Mouse (Mus musculus): Measurements from ENCODE around the gene Rbm4b. TPM values are rescaled to one million over a fixed set of nuclear protein-coding genes. Genes with fewer than 3 reads are reported as not detected.

The Rbm4b gene
- total and polyA plus RNA-seq, 3 experiments, result 7.0 to 11.1 TPM; not detected in 1

DNA sequence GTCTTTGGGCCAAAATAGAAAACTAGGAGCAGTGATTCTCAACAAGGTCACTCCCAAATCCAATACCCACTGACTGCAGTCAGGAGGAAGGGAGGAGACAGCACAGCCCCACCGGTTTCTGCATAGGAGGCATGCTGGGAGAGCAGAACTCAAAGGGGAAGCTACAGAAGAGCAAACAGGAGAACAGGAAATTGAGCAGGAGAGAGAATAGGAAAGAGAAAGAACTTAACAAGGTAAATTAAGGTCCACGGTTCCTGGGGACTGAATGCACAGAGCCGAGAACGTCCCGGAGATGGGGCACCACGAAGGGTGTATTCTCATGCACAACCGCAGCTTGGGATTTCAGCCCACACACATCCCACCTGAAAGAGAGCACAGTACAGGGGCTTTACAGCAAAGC, 28.9 kb downstream of the Rbm4b start:
- no peak overlapping the region for H3K9ac ChIP-seq (ENCODE audit: control insufficient read depth, low read depth, low read length, poor library complexity, severe bottlenecking)

DNA sequence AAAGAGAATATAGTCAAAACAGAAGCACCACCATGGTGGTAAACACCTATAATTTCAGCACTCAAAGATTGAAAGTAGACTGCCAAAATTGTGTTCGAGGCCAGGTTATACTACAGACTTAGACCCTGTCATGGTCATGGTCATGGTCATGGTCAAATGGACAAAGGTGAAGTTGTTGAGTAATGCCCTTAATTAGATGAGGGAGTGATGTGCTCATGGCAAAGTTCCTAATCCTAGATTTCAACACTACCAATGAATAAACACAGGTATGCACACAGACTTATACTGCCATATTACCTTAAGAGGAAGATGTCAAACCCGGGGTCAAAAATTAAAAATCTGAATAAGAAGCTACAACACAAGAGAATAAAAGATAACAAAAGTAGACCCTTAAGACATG, 30.0 kb downstream of the Rbm4b start:
- Histone ChIP-seq H3K27me3 (ENCODE audit: control insufficient read depth in 1 of 2, insufficient read depth in 2 of 2, low read length in 2 of 2) (no peaks in the 10 kb centered on the region), H3K79me2 (ENCODE audit: control insufficient read depth, insufficient read depth, low read length, poor library complexity) (peaks cover 66% of the 10 kb centered on the region), H3K4me1 (ENCODE audit: control insufficient read depth in 1 of 2, insufficient read depth in 2 of 2, low read length in 2 of 2) (peaks cover 0 to 12% of the 10 kb centered on the region in 2 experiments; a peak in 2 of 4 replicates), H3K27ac (ENCODE audit: control insufficient read depth, low read depth, low read length) (no peak overlapping the region), H3K36me3 (ENCODE audit: control insufficient read depth in 1 of 2, insufficient read depth in 2 of 2, low read length in 2 of 2) (peaks cover 44 to 71% of the 10 kb centered on the region in 2 experiments), H3K9ac (ENCODE audit: control insufficient read depth, low read depth, low read length, poor library complexity, severe bottlenecking) (no peak overlapping the region), H3K4me3 (ENCODE audit: control insufficient read depth in 1 of 2, insufficient read depth in 1 of 2, low read depth in 2 of 2, low read length in 2 of 2) (no peak overlapping the region), H3K9me3 (replicated peaks; ENCODE audit: insufficient read depth, low read length) (no peaks in the 10 kb centered on the region)
- TF ChIP-seq E2F4 (IDR thresholded peaks at IDR 0.05; ENCODE audit: borderline replicate concordance, low read depth, low read length), result no peak
- no peak for TF ChIP-seq NRF1 (IDR thresholded peaks at IDR 0.05; ENCODE audit: insufficient read depth, low read depth, low read length, poor library complexity, severe bottlenecking)
- DNase-seq (ENCODE audit: low read depth, low spot score), result no peak

More for the DNA sequence above, 28.9 kb downstream of the Rbm4b start:
- no peaks in the 10 kb centered on the region for H3K9me3 ChIP-seq (replicated peaks; ENCODE audit: insufficient read depth, low read length)
- H3K36me3 ChIP-seq (ENCODE audit: control insufficient read depth in 1 of 2, insufficient read depth in 2 of 2, low read length in 2 of 2), result peaks cover 36 to 69% of the 10 kb centered on the region in 2 experiments
- no peak for DNase-seq (ENCODE audit: low read depth, low spot score)
- no peaks in the 10 kb centered on the region for H3K27me3 ChIP-seq (ENCODE audit: control insufficient read depth in 1 of 2, insufficient read depth in 2 of 2, low read length in 2 of 2)
- peaks cover 60% of the 10 kb centered on the region for H3K79me2 ChIP-seq (ENCODE audit: control insufficient read depth, insufficient read depth, low read length, poor library complexity)
- H3K4me1 ChIP-seq (ENCODE audit: control insufficient read depth in 1 of 2, insufficient read depth in 2 of 2, low read length in 2 of 2), result peaks cover 0 to 7% of the 10 kb centered on the region in 2 experiments; a peak in 2 of 4 replicates
- H3K27ac ChIP-seq (ENCODE audit: control insufficient read depth, low read depth, low read length), result no peak overlapping the region
- H3K4me3 ChIP-seq (ENCODE audit: control insufficient read depth in 1 of 2, insufficient read depth in 1 of 2, low read depth in 2 of 2, low read length in 2 of 2), result no peak overlapping the region
- TF ChIP-seq ZMIZ1 (IDR thresholded peaks at IDR 0.05; ENCODE audit: low read depth, low read length) (no peak), USF1 (IDR thresholded peaks at IDR 0.05; ENCODE audit: low read depth, low read length) (no peak), ETS1 (IDR thresholded peaks at IDR 0.05; ENCODE audit: low read depth, low read length) (no peak), BHLHE40 (IDR thresholded peaks at IDR 0.05; ENCODE audit: borderline replicate concordance, low read depth, low read length) (no peak), POLR2A (IDR thresholded peaks at IDR 0.05; ENCODE audit: control insufficient read depth in 1 of 2, insufficient read depth in 1 of 2, low read depth in 1 of 2, low read length in 2 of 2, poor library complexity in 1 of 2) (no peak), POLR2AphosphoS5 (IDR thresholded peaks at IDR 0.05; ENCODE audit: borderline replicate concordance, low read depth, low read length) (no peak), POLR2AphosphoS2 (IDR thresholded peaks at IDR 0.05; ENCODE audit: low read length) (no peak), E2F4 (IDR thresholded peaks at IDR 0.05; ENCODE audit: borderline replicate concordance, low read depth, low read length) (no peak), ZC3H11A (IDR thresholded peaks at IDR 0.05; ENCODE audit: low read depth, low read length) (no peak), MAFK (IDR thresholded peaks at IDR 0.05; ENCODE audit: borderline replicate concordance, low read depth, low read length) (no peak), MYB (IDR thresholded peaks at IDR 0.05; ENCODE audit: low read depth, low read length) (no peak), MYC (IDR thresholded peaks at IDR 0.05; ENCODE audit: low read depth, low read length) (no peak), JUND (IDR thresholded peaks at IDR 0.05; ENCODE audit: low read depth, low read length) (no peak), KAT2A (conservative IDR thresholded peaks at IDR 0.05; ENCODE audit: low read depth, low read length) (no peak), TAL1 (IDR thresholded peaks at IDR 0.05; ENCODE audit: low read length) (no peak), TBP (IDR thresholded peaks at IDR 0.05; ENCODE audit: low read depth, low read length) (no peak), NRF1 (IDR thresholded peaks at IDR 0.05; ENCODE audit: insufficient read depth, low read depth, low read length, poor library complexity, severe bottlenecking) (no peak)
